Mouse (Mus musculus) intestine, embryonic 16.5 days (tissue): ENCODE measurements around the gene Chst11. TPM values are rescaled to one million over a fixed set of nuclear protein-coding genes. Genes with fewer than 3 reads are reported as not detected.

Experiments
- ATAC-seq: fragments of 200-750 bp; cut with Nextera tagmentation; 2 replicates; pipeline ENCODE4 v1.8.0; 2017; ENCODE audit warnings: moderate TSS enrichment, moderate library complexity
- H3K27ac ChIP-seq: fragments of 300-500 bp; sonication (generic); 2 replicates; pipeline ENCODE4 v1.5.1; 2014; ENCODE audit warnings: mild to moderate bottlenecking, low read length
- H3K27me3 ChIP-seq: fragments of 300-500 bp; sonication (generic); replicated peaks from 2 replicates; pipeline ENCODE4 v1.6.1; 2014; ENCODE audit warnings: low read length, control low read depth, mixed read lengths; ENCODE audit not compliant: control insufficient read depth, insufficient read depth
- H3K36me3 ChIP-seq: fragments of 300-500 bp; sonication (generic); 2 replicates; pipeline ENCODE4 v1.6.1; 2014; ENCODE audit warnings: low read length, control low read depth; ENCODE audit not compliant: control insufficient read depth, insufficient read depth
- H3K4me1 ChIP-seq: fragments of 300-500 bp; sonication (generic); 2 replicates; pipeline ENCODE4 v1.6.1; 2014; ENCODE audit warnings: low read length, control low read depth, mixed read lengths; ENCODE audit not compliant: control insufficient read depth, insufficient read depth
- H3K4me2 ChIP-seq: fragments of 300-500 bp; sonication (generic); 2 replicates; pipeline ENCODE4 v1.6.1; 2014; ENCODE audit warnings: low read depth, low read length, control low read depth
- H3K4me3 ChIP-seq: fragments of 300-500 bp; sonication (generic); 2 replicates; pipeline ENCODE4 v1.5.1; 2014; ENCODE audit warnings: mild to moderate bottlenecking, low read length
- H3K9ac ChIP-seq: fragments of 300-500 bp; sonication (generic); 2 replicates; pipeline ENCODE4 v1.6.1; 2014; ENCODE audit warnings: low read depth, low read length
- H3K9me3 ChIP-seq: fragments of 300-500 bp; sonication (generic); 2 replicates; pipeline ENCODE4 v1.6.1; 2016; ENCODE audit warnings: low read length, control low read depth; ENCODE audit not compliant: control insufficient read depth
- WGBS: fragments of 180-500 bp; shearing (Covaris S2); extraction: QIAGEN DNeasy Blood & Tissue Kit; methylation state at CpG from one replicate; pipeline ENCODE4 v1.1.7; 2014; 5-methylcytosine and 5-hydroxymethylcytosine counted together
- polyA plus RNA-seq: library from polyadenylated mRNA; unstranded; fragments of >200 nt; fragmentation: Nextera tagmentation; extraction: Ambion mirVana; gene quantifications from 2 replicates; pipeline ENCODE4 v1.2.1, GENCODE M21; 2015

Gene Chst11
- polyA plus RNA-seq, 1 experiment from 2014 or later, result 0.88 TPM

DNA sequence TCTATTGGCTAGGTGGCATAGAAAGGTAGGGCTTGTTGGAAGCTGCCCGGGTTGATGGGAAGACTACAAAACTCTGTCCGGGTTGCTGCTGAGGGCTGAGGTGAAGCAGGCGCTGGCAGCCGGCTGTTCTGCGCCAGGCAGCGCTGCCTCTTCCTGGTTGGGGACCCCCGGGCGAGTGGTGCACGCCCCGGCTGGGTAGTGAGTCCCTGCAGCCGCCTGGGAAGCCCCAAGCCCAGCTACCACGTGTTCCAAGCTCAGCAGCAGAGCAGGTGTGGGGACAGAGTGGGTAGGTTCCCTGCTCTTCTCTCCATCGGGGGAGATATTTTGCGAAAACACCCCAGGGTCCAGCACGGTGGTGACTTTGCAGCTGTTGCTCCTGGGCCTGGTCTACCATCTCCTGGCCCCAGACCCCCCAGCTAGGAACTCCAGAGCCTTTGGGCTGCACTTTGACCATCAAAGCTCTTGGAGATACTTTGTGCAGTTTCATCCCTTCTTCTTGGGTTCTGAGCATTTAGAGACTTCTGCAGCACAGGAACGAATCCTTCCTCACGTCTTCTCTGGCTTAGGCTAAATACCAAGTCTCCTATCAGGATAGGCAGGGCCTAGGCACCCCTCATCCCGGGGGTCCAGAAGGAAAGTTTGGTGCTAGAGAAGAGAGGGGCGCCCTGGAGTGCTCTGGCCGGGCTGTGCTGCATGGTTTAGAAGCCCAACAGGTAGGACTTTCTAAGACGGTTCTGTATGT is 1.1 kb downstream of the Chst11 start:
- Histone ChIP-seq H3K27ac (no peak overlapping the region), H3K4me3 (peak overlapping the region; percentile 74), H3K4me1 (peaks cover 15% of the 10 kb centered on the region), H3K27me3 (peaks cover 4% of the 10 kb centered on the region; the same call in 1 of the 2 replicates), H3K36me3 (no peaks in the 10 kb centered on the region), H3K9me3 (no peaks in the 10 kb centered on the region), H3K4me2 (peak overlapping the region; percentile 96), H3K9ac (peak overlapping the region; percentile 73)
- 5% methylated on average over 21 of the region's 21 CpGs for WGBS
- ATAC-seq, result 0 out of 2 replicates have a peak, but pooled peaks have one; percentile 15

DNA sequence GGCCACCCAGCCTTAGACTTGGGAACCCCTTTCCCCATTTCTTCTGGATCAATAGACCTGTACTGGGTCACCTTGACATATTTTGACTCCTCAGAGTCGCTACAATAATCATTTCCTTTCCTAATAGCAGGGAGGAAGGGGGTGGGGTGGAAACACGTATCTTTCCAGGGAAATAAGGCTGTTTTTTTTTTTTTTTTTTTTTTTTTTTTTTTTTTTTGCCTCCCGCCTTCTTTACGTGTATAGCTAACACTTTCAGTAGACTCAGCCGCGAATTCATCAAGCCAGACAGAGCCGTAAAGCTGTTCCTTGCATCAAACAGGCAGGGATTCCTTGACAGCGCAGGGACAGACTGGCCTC is 1.7 kb downstream of the Chst11 start:
- Histone ChIP-seq H3K4me1 (peaks cover 15% of the 10 kb centered on the region), H3K9ac (peak overlapping the region; percentile 73), H3K36me3 (no peaks in the 10 kb centered on the region), H3K9me3 (no peaks in the 10 kb centered on the region), H3K4me2 (peak overlapping the region; percentile 96), H3K27me3 (peaks cover 4% of the 10 kb centered on the region; the same call in 1 of the 2 replicates), H3K27ac (no peak overlapping the region), H3K4me3 (peak overlapping the region; percentile 74)
- no peak for ATAC-seq
- WGBS, result 23% methylated on average over 8 of the region's 8 CpGs

DNA sequence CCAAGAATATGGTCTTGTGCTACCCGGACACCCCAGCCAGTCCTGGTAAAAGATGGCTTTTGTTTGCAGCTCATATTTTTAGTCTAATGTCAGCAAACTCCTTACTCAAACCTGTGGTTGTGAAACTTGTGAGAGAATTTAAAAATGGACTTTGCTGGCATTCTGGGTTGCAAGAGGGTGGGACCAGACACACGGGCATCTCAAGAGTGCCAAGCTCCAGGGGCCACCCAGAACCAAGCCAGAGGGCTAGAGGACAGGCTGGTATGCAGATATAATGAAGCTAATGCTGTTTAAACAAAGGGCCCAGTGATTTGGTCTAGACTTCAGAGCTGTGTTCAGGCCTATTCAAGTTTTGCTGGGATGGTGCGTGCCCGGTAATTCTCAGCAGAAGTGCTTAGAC is 2.1 kb downstream of the Chst11 start:
- ATAC-seq, result no peak
- H3K4me2 ChIP-seq, result peak overlapping the region; percentile 96
- no peaks in the 10 kb centered on the region for H3K9me3 ChIP-seq
- peak overlapping the region; percentile 42; the same call in 1 of the 2 replicates for H3K9ac ChIP-seq
- no peak overlapping the region for H3K27ac ChIP-seq
- peaks cover 18% of the 10 kb centered on the region for H3K4me1 ChIP-seq
- no peaks in the 10 kb centered on the region for H3K36me3 ChIP-seq
- WGBS, result 46% methylated on average over 4 of the region's 4 CpGs
- peak overlapping the region; percentile 18 for H3K4me3 ChIP-seq
- H3K27me3 ChIP-seq, result peaks cover 4% of the 10 kb centered on the region; the same call in 1 of the 2 replicates

DNA sequence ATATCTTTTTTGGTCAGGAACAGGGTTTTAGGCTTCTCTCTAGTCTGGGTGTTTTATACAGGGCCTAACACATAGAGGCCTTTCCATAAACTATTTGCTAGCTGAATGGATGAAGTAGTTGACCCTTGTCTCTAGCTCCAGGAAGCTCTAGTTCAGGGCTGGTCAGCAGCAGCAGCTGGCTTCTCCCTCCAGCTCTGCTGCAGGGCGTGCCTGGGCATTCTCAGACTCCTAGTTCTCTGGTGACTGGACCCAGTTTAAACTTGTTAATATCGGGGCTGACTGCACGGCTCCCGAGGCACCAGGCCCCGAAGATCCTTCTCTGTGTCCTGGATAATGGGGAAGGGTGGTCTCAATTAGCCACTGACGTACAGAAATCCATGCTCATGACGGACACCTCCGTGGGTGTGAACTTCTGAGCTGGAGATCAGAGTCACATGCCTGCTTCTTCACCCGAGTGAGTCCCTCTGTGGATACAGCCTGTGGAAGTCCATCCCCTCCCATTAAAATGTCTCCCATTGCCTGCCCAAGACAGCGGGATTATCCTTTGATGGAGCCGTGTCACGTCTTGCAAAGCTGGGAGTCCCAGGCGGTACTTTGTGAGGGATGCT is 4.2 kb downstream of the Chst11 start:
- no peaks in the 10 kb centered on the region for H3K36me3 ChIP-seq
- WGBS, result 75% methylated on average over 13 of the region's 13 CpGs
- no peaks in the 10 kb centered on the region for H3K9me3 ChIP-seq
- H3K4me3 ChIP-seq, result no peak overlapping the region
- no peak overlapping the region for H3K27ac ChIP-seq
- no peak overlapping the region for H3K9ac ChIP-seq
- peaks cover 16% of the 10 kb centered on the region for H3K4me1 ChIP-seq
- no peak for ATAC-seq
- no peaks in the 10 kb centered on the region for H3K27me3 ChIP-seq
- no peak overlapping the region for H3K4me2 ChIP-seq

DNA sequence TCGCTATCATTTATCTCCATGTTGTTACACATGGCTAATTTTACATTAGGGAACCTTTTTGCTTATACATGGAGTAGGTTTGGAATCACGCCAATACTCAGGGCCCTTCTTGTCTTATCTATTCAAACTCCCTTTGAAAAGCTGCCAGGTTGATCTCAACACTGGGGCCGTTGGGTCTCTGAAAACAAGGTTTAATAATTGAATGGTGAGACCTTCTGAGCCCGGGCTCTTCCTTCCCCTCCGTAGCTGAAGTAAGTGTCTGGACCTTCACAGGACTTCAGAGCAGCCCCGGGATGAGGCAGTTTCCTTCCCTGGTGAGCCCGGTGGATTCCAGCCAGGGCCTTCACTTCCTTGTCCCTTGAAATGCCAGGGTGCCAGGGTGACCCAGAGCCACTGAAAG is 5.6 kb downstream of the Chst11 start:
- H3K36me3 ChIP-seq, result no peaks in the 10 kb centered on the region
- H3K27me3 ChIP-seq, result no peaks in the 10 kb centered on the region
- 34% methylated on average over 7 of the region's 7 CpGs for WGBS
- peak; percentile 37; the same call in 1 of the 2 replicates for ATAC-seq
- H3K4me1 ChIP-seq, result peaks cover 14% of the 10 kb centered on the region; the same call in 1 of the 2 replicates
- no peak overlapping the region for H3K9ac ChIP-seq
- no peak overlapping the region for H3K4me2 ChIP-seq
- H3K4me3 ChIP-seq, result no peak overlapping the region
- H3K27ac ChIP-seq, result no peak overlapping the region; the same call in 1 of the 2 replicates
- no peaks in the 10 kb centered on the region for H3K9me3 ChIP-seq

DNA sequence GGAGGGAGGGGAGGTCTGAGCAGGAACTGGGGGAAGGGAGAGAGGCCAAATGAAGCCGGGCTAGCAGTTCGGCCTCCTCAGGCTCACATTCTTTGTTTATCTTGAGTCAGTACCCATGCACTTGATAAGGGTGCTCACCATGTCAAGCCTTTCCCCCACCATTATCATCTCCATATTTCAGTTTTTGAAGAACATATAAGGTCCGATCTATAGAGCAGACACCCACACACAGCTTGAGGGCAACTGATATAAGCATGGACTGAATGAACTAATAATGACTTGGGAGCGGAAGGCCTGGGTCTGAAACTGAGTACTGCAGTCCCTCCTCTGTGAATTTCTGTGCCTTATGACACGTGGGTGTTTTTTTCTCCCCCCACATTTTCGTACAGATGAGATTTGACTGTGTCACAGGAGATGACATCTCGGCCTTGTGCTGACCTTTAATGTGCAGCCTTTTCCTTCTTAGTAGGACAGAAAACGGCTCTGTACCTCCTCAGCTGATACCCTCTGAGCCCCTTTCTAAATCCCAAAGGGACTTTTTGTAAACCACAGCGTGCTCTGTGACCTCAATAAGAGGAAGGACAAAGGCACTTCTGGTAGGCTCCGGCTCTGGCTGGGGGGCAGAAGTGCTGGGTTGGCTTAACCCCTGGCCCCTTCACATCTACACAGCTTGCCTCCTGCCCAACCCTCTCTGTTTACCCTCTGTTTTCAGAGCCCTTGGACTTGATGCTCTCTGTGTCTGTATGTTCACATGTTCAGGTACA is 6.6 kb downstream of the Chst11 start:
- Histone ChIP-seq H3K9ac (no peak overlapping the region), H3K27me3 (no peaks in the 10 kb centered on the region), H3K9me3 (no peaks in the 10 kb centered on the region), H3K4me3 (no peak overlapping the region), H3K4me2 (no peak overlapping the region), H3K36me3 (no peaks in the 10 kb centered on the region), H3K4me1 (peaks cover 6% of the 10 kb centered on the region; the same call in 1 of the 2 replicates), H3K27ac (no peak overlapping the region)
- WGBS, result 61% methylated on average over 10 of the region's 10 CpGs
- peak; percentile 19; the same call in 1 of the 2 replicates for ATAC-seq

DNA sequence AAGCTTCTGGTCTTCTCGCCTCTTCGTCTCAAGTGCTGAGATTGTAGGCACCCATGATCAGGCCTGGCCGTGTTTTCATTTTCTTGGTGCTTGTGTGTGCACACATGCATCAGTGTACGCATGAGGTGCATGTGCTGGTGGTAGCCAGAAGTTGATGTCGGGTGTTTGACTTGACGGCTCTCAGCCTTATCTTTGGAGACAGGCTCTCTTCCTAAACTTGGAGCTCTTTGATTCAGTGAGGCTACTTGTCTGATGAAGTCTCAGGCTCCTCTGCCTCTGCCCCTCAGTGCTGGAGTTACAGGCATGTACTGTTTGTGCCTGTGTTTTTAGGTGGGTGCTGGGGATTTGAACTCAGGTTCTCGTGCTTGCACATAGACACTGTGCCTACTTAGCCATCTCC is 9.0 kb downstream of the Chst11 start:
- Histone ChIP-seq H3K9ac (no peak overlapping the region), H3K4me3 (no peak overlapping the region), H3K27me3 (no peaks in the 10 kb centered on the region), H3K9me3 (no peaks in the 10 kb centered on the region), H3K36me3 (no peaks in the 10 kb centered on the region), H3K27ac (no peak overlapping the region), H3K4me1 (peaks cover 6% of the 10 kb centered on the region; the same call in 1 of the 2 replicates), H3K4me2 (no peak overlapping the region)
- WGBS, result 90% methylated on average over 7 of the region's 7 CpGs
- ATAC-seq, result no peak

DNA sequence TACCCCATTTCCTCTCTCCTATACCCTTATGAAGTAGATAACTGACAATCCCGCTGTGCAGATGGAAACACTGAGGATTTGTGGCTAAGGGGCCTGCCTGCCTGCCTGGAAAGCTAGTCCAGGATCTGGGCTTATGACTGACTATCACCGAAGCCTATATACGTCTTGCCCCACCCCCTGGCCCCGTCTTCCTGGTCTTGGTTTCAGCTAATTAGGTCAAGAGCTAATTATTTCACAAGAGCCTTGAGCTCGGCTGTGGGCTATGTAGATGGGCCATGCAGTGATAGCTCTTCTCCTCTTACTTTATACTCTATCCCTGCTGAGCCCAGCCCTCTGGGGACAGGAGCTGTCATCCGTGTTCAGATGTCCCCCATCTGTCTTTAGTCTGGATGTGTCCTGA is 12.2 kb downstream of the Chst11 start:
- WGBS, result 88% methylated on average over 6 of the region's 6 CpGs
- H3K4me2 ChIP-seq, result no peak overlapping the region
- H3K36me3 ChIP-seq, result no peaks in the 10 kb centered on the region
- no peak overlapping the region for H3K27ac ChIP-seq
- H3K9me3 ChIP-seq, result no peaks in the 10 kb centered on the region
- no peak overlapping the region for H3K4me3 ChIP-seq
- H3K27me3 ChIP-seq, result no peaks in the 10 kb centered on the region
- H3K4me1 ChIP-seq, result peaks cover 3% of the 10 kb centered on the region; the same call in 1 of the 2 replicates
- H3K9ac ChIP-seq, result no peak overlapping the region
- no peak for ATAC-seq

DNA sequence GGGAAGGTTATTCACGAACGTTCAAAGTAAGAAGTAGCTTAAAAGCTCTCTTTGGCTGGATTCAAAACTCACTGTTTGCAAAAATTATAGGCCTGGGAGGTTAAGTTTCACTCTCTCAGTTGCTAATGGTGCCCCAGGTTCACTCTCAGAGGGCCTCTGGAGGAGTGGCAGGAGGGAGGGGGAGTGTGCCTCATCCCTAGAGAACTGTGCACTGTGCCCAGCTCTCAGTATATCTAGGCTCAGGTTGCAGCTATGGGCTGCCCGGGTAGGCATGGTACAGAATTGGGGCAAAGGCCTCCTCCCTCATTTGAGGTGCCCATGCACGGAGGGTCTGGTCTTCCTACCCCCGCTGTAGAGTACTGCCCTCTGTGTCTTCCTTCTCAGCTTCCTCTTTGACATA is 14.9 kb downstream of the Chst11 start:
- Histone ChIP-seq H3K36me3 (no peaks in the 10 kb centered on the region), H3K9ac (no peak overlapping the region), H3K27ac (no peak overlapping the region), H3K4me2 (no peak overlapping the region), H3K4me3 (no peak overlapping the region), H3K4me1 (peaks cover 11% of the 10 kb centered on the region), H3K9me3 (no peaks in the 10 kb centered on the region), H3K27me3 (no peaks in the 10 kb centered on the region)
- ATAC-seq, result peak; percentile 52; the same call in 1 of the 2 replicates
- WGBS, result 72% methylated on average over 5 of the region's 5 CpGs
